Mouse (Mus musculus) kidney, embryonic 14.5 days (tissue): ENCODE measurements around the gene Ftsj1. TPM values are rescaled to one million over a fixed set of nuclear protein-coding genes. Genes with fewer than 3 reads are reported as not detected.

Experiments used
- ATAC-seq: fragments of 200-750 bp; cut with Nextera tagmentation; 2 replicates; pipeline ENCODE4 v1.8.0; 2017; ENCODE audit warnings: moderate number of reproducible peaks, mild to moderate bottlenecking, moderate TSS enrichment, moderate library complexity; ENCODE audit not compliant: low FRiP score, low TSS enrichment
- H3K27ac ChIP-seq: fragments of 300-500 bp; sonication (generic); 2 replicates; pipeline ENCODE4 v1.5.1; 2014; ENCODE audit warnings: low read depth, mild to moderate bottlenecking, low read length, moderate library complexity, mixed read lengths
- H3K27me3 ChIP-seq: fragments of 300-500 bp; sonication (generic); 2 replicates; pipeline ENCODE4 v1.6.1; 2014; ENCODE audit warnings: mild to moderate bottlenecking, low read length; ENCODE audit not compliant: control insufficient read depth, insufficient read depth
- H3K36me3 ChIP-seq: fragments of 300-500 bp; sonication (generic); 2 replicates; pipeline ENCODE4 v1.6.1; 2014; ENCODE audit warnings: low read length, mixed read lengths; ENCODE audit not compliant: control insufficient read depth, insufficient read depth
- H3K4me1 ChIP-seq: fragments of 300-500 bp; sonication (generic); 2 replicates; pipeline ENCODE4 v1.6.1; 2014; ENCODE audit warnings: low read length, mixed read lengths; ENCODE audit not compliant: control insufficient read depth, insufficient read depth
- H3K4me2 ChIP-seq: fragments of 300-500 bp; sonication (generic); replicated peaks from 2 replicates; pipeline ENCODE4 v1.6.1; 2014; ENCODE audit warnings: low read depth, mild to moderate bottlenecking, low read length
- H3K4me3 ChIP-seq: fragments of 300-500 bp; sonication (generic); 2 replicates; pipeline ENCODE4 v1.5.1; 2014; ENCODE audit warnings: mild to moderate bottlenecking, low read length
- H3K9ac ChIP-seq: fragments of 300-500 bp; sonication (generic); 2 replicates; pipeline ENCODE4 v1.6.1; 2014; ENCODE audit warnings: low read depth, mild to moderate bottlenecking, low read length, moderate library complexity
- H3K9me3 ChIP-seq: fragments of 300-500 bp; sonication (generic); 2 replicates; pipeline ENCODE4 v1.6.1; 2016; ENCODE audit warnings: low read length; ENCODE audit not compliant: control insufficient read depth
- WGBS: fragments of 180-500 bp; shearing (Covaris S2); extraction: QIAGEN DNeasy Blood & Tissue Kit; methylation state at CpG from one replicate; pipeline ENCODE4 v1.1.7; 2014; 5-methylcytosine and 5-hydroxymethylcytosine counted together
- polyA plus RNA-seq: library from polyadenylated mRNA; unstranded; fragments of >200 nt; fragmentation: Nextera tagmentation; extraction: Ambion mirVana; gene quantifications from 2 replicates; pipeline ENCODE4 v1.2.1, GENCODE M21; 2014

Ftsj1 gene
- polyA plus RNA-seq, 1 experiment from 2014 or later: 42.0 TPM

DNA sequence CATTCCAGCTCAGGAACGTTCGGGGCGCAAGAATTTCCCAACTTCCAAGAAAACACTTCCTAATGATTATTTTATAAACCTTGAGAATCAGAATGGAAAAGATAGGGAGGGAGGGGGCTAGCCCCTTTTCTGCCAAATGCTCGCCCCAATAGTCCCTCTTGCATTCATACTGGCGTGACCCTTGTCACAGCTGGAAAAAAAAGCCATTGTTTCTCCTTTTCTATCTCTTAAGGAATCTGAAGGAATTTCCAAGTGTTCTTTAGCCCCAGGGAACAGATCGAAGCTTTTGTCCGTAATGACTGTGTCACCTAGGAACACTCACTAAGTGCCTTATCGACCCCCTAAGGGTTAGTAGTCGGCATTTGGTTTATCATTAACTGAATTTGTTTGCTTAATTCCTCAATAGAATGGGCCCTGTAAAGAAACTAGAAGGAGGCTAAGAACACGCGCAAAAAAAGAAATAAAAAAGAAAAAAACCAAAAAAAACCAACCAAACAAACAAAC, 45.5 kb downstream of the Ftsj1 start:
- Histone ChIP-seq H3K9me3 (no peaks in the 10 kb centered on the region), H3K9ac (no peak overlapping the region), H3K27ac (no peak overlapping the region), H3K36me3 (no peaks in the 10 kb centered on the region), H3K4me2 (peak overlapping the region; percentile 49), H3K4me1 (no peaks in the 10 kb centered on the region), H3K27me3 (no peaks in the 10 kb centered on the region), H3K4me3 (peak overlapping the region; percentile 45)
- ATAC-seq: 0 out of 2 replicates have a peak, but pooled peaks have one; percentile 12
- WGBS: 23% methylated on average over 11 of the region's 11 CpGs

DNA sequence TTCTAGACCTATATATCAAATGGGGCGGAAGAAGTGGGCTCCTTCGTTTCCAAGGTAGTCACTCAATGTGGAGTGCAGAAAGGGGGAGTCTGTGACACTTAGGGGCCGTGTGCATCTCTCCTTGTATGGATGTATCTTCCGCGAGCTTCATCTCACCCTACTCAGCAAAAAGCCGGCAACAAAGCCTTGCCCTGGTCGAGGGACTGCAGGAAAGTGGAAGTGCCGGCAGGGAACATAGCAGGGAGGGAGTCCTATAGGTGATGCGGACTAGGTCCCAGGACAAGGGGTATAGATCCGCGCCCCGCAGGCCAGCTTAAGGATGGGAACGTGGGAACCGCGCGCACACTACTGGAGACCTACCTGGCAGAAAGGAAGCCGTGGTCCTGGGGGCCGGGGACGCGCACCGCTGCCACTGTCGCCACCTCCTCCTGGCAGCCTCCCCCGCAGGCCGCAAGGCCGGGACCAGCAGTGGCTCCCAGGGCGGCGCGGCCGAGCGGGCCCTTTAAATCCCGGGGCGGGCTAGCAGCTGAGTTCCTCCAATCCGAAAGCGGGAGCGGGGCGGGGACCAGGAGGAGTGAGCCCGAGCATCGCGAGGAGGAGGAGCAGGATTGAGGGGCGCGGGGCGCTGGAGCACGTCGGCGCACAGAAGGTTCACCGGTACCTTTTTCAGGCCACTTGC, 46.1 kb downstream of the Ftsj1 start, which contains the start of gene Porcn:
Gene Porcn (minus strand): TSS at position 511 of the 679 bp plus-strand sequence.
- peak; percentile 98 for ATAC-seq
- no peak within 1 kb of the TSS for H3K27ac ChIP-seq

DNA sequence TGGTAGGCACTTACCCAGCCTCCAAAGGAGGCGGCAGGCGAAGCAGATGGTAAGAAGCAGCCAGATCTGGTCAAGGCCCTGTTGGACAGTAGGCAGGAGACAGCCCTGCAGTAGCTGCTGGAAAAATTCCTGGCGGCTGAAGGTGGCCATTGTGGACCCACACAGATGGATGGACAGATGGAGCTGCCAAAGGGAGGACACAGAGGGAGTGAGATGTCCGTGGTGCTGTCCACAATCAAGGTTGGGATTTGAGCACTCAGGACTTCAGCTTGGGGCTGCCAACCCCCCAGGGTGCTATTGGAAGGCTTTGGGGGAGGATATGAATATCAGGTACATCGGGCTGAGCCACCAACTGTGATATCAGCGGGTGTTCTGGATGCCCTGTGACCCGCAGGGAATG, 46.7 kb downstream of the Ftsj1 start:
- no peak for ATAC-seq
- no peak overlapping the region for H3K27ac ChIP-seq
- peak overlapping the region; percentile 57; the same call in 1 of the 2 replicates for H3K9ac ChIP-seq
- H3K4me3 ChIP-seq: peak overlapping the region; percentile 45
- peak overlapping the region; percentile 49 for H3K4me2 ChIP-seq
- 43% methylated on average over 7 of the region's 7 CpGs for WGBS
- no peaks in the 10 kb centered on the region for H3K27me3 ChIP-seq
- no peaks in the 10 kb centered on the region for H3K4me1 ChIP-seq
- no peaks in the 10 kb centered on the region for H3K9me3 ChIP-seq
- no peaks in the 10 kb centered on the region for H3K36me3 ChIP-seq

More for the DNA sequence above, 46.1 kb downstream of the Ftsj1 start, which contains the start of gene Porcn:
- WGBS: 21% methylated on average over 42 of the region's 46 CpGs
- Histone ChIP-seq H3K9ac (peak within 1 kb of the TSS; percentile 57), H3K4me3 (peak within 1 kb of the TSS; percentile 45), H3K4me1 (no peaks in the 10 kb centered on the region), H3K36me3 (no peaks in the 10 kb centered on the region), H3K9me3 (no peaks in the 10 kb centered on the region), H3K27me3 (no peaks in the 10 kb centered on the region), H3K4me2 (peak within 1 kb of the TSS; percentile 49)

DNA sequence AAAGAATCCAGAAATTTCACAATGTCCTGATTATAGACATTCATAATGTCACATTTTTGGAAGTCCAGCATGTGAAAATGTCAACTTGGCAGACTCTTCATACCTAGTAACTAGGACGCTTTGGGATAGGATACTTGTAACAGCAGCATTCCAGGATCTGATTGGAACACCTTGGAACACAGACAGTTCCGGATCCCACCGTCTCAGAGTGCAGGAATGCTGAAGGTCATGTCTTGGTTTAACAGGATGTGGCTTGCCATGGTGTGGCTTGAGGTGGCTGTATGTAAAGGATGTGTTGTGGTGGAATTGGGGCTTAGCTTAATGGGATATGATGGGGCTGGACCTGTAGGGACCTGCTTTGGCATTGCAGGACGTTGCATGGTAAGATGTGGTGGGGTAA, 47.1 kb downstream of the Ftsj1 start:
- H3K36me3 ChIP-seq: no peaks in the 10 kb centered on the region
- no peak for ATAC-seq
- H3K4me1 ChIP-seq: no peaks in the 10 kb centered on the region
- H3K4me2 ChIP-seq: no peak overlapping the region
- no peak overlapping the region for H3K9ac ChIP-seq
- 77% methylated on average over 4 of the region's 4 CpGs for WGBS
- H3K27me3 ChIP-seq: no peaks in the 10 kb centered on the region
- no peaks in the 10 kb centered on the region for H3K9me3 ChIP-seq
- no peak overlapping the region for H3K27ac ChIP-seq
- no peak overlapping the region for H3K4me3 ChIP-seq

DNA sequence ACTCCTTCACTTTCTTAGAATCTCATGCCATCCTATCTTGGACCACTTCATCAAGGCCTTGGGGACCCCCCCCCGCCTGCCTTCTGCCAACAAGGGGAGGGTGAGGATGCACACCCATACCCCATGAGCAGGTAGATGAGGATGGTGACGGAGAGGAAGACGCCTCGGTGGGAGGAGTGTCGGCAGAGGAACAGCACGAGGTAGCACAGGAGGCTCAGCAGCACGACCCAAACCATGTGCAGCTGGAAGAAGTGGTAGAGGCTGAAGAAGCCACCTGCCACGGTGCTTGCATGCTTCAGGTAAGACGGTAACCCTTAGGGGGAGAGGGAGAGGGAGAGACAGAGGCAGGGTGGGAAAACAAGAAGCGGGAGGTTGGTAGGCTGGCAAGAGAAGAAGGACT, 48.1 kb downstream of the Ftsj1 start:
- H3K4me1 ChIP-seq: no peaks in the 10 kb centered on the region
- no peaks in the 10 kb centered on the region for H3K9me3 ChIP-seq
- 86% methylated on average over 10 of the region's 10 CpGs for WGBS
- H3K9ac ChIP-seq: no peak overlapping the region
- ATAC-seq: no peak
- no peaks in the 10 kb centered on the region for H3K27me3 ChIP-seq
- no peak overlapping the region for H3K4me2 ChIP-seq
- H3K4me3 ChIP-seq: no peak overlapping the region
- no peaks in the 10 kb centered on the region for H3K36me3 ChIP-seq
- no peak overlapping the region for H3K27ac ChIP-seq

DNA sequence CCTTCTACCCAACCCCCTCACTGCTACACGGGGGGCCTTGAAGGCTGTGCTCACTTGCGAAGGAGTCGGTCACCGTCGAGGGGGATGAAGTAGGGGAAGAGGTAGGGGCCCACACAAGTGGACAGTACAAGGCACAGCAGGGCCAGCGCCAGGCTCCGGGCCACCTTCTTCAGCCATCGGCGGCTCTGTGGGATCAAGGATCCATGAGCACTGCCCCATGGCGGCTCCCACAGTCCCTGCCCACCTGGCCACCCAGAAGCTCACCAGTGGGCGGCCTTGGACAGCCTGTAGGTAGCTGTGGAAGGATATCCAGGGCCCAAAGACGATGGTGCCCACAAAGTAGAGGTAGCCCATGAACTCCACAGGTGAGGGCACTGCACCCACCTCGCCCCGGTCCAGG, 49.1 kb downstream of the Ftsj1 start:
- ATAC-seq: no peak
- H3K9ac ChIP-seq: no peak overlapping the region
- no peaks in the 10 kb centered on the region for H3K36me3 ChIP-seq
- H3K27ac ChIP-seq: no peak overlapping the region
- no peaks in the 10 kb centered on the region for H3K27me3 ChIP-seq
- H3K4me3 ChIP-seq: no peak overlapping the region
- no peaks in the 10 kb centered on the region for H3K4me1 ChIP-seq
- no peaks in the 10 kb centered on the region for H3K9me3 ChIP-seq
- 85% methylated on average over 14 of the region's 14 CpGs for WGBS
- no peak overlapping the region for H3K4me2 ChIP-seq

DNA sequence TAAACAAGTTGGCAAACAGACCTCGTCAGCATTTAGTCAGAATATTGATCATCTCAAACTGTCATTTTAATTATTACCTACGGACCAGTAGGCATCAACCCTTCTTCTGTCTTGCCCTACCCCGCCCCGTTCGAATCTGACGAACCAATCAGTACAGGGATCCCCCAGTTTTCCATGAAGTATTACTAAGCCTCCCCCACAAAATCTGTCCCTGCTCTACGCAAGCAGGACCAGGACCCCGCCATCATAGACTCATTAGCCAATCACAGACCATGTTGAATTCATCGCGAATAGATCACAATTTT, 58.8 kb downstream of the Ftsj1 start, which contains the start of gene Ebp:
Gene Ebp (minus strand): TSS at position 94 of the 305 bp plus-strand sequence.
- H3K36me3 ChIP-seq: no peaks in the 10 kb centered on the region
- WGBS: 31% methylated on average over 10 of the region's 10 CpGs
- H3K9ac ChIP-seq: peak within 1 kb of the TSS; percentile 60; the same call in 1 of the 2 replicates
- no peaks in the 10 kb centered on the region for H3K27me3 ChIP-seq
- H3K9me3 ChIP-seq: no peaks in the 10 kb centered on the region
- H3K4me3 ChIP-seq: peak within 1 kb of the TSS; percentile 51
- H3K27ac ChIP-seq: 0 out of 2 replicates have a peak within 1 kb of the TSS, but pooled peaks have one; percentile 20
- H3K4me2 ChIP-seq: peak within 1 kb of the TSS; percentile 47
- no peaks in the 10 kb centered on the region for H3K4me1 ChIP-seq
- ATAC-seq: peak; percentile 18; the same call in 1 of the 2 replicates

DNA sequence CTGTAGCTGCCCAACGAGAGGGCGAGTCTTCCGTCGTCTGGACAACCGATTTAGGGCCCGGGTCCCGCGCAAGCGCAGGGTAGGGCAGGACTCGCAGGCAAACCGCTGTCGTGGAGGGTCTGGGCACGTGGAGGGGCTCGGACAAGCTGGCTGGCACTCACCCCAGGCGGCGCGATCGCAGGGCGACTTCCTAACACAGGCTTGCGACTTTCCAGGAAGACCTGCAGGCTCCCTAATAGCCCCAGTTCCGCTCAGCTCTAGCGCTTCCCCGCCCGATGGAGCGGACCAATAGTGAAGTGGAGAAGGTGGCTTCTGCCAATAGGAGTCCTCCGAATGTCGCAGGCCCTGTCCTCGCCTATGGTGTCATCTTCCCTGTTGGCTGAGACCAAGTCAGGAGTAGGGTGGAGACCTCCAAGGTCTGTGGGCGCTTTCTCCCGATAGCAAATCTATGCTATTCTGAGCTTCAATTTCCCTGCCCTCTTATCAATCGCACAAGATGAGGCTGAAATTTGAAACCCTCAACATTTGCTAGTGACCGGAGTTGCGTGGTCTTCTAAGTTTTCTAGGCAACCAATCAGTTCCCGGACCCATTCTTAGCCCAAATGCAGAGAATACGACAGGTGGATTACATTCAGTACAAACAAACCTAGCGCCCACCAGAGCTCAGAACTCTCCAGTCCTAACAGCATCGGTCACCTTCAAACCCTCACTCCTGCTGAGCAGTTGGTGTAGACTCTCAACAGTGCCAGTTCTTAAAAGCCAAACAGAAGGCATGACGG, 59.4 kb downstream of the Ftsj1 start:
- Histone ChIP-seq H3K36me3 (no peaks in the 10 kb centered on the region), H3K27me3 (no peaks in the 10 kb centered on the region), H3K9me3 (no peaks in the 10 kb centered on the region), H3K27ac (0 out of 2 replicates have a peak overlapping the region, but pooled peaks have one; percentile 20), H3K4me1 (no peaks in the 10 kb centered on the region), H3K9ac (peak overlapping the region; percentile 60; the same call in 1 of the 2 replicates), H3K4me2 (peak overlapping the region; percentile 47), H3K4me3 (peak overlapping the region; percentile 51)
- ATAC-seq: peak; percentile 97
- 23% methylated on average over 38 of the region's 38 CpGs for WGBS
